Mouse (Mus musculus) 416B (cell line): ENCODE results near the gene Map1s.

ENCODE experiments used
- DNase-seq: peaks from one replicate; pipeline ENCODE4 v3.0.0; 2011; ENCODE audit warnings: low read depth

Map1s gene

GRCm38 (mm10) chr8:70898661-70899198 lies 7.0 kb upstream of the Map1s start:
- no peak for DNase-seq

- no peak for DNase-seq
These were observed 6.5 kb upstream of the Map1s start for GRCm38 (mm10) chr8:70899226-70899625.

- no peak for DNase-seq
These were observed 4.8 kb upstream of the Map1s start for GRCm38 (mm10) chr8:70900872-70901387.

GRCm38 (mm10) chr8:70902211-70902610 lies 3.5 kb upstream of the Map1s start:
- DNase-seq, result no peak

- DNase-seq, result no peak
These were observed 2.6 kb upstream of the Map1s start for GRCm38 (mm10) chr8:70903112-70903511.

GRCm38 (mm10) chr8:70903582-70903981 lies 2.1 kb upstream of the Map1s start:
- DNase-seq, result no peak

- peak; percentile 93 for DNase-seq
These were observed 1.2 kb upstream of the Map1s start for GRCm38 (mm10) chr8:70904532-70904931.

GRCm38 (mm10) chr8:70905463-70905830 lies 285 bp upstream of the Map1s start:
- no peak for DNase-seq

GRCm38 (mm10) chr8:70907518-70907917 lies 1.8 kb downstream of the Map1s start:
- DNase-seq, result no peak

GRCm38 (mm10) chr8:70911596-70911995 lies 5.9 kb downstream of the Map1s start:
- peak; percentile 26 for DNase-seq

GRCm38 (mm10) chr8:70912955-70913354 lies 7.2 kb downstream of the Map1s start:
- DNase-seq, result no peak

- no peak for DNase-seq
These were observed 7.8 kb downstream of the Map1s start for GRCm38 (mm10) chr8:70913523-70913922.

GRCm38 (mm10) chr8:70914704-70915103 lies 9.0 kb downstream of the Map1s start:
- no peak for DNase-seq

GRCm38 (mm10) chr8:70920049-70920922 lies 14.6 kb downstream of the Map1s start:
- DNase-seq, result peak; percentile 47

GRCm38 (mm10) chr8:70924151-70924550 lies 18.4 kb downstream of the Map1s start:
- no peak for DNase-seq

- DNase-seq, result no peak
These were observed 20.0 kb downstream of the Map1s start for GRCm38 (mm10) chr8:70925754-70926153.

- DNase-seq, result no peak
These were observed 20.7 kb downstream of the Map1s start for GRCm38 (mm10) chr8:70926396-70926795.

GRCm38 (mm10) chr8:70928096-70928495 lies 22.4 kb downstream of the Map1s start:
- DNase-seq, result no peak

- no peak for DNase-seq
These were observed 23.1 kb downstream of the Map1s start for GRCm38 (mm10) chr8:70928778-70929322.

- DNase-seq, result no peak
These were observed 26.0 kb downstream of the Map1s start for GRCm38 (mm10) chr8:70931731-70932130.

- DNase-seq, result no peak
These were observed 27.3 kb downstream of the Map1s start for GRCm38 (mm10) chr8:70933036-70933435.

- no peak for DNase-seq
These were observed 29.1 kb downstream of the Map1s start for GRCm38 (mm10) chr8:70934786-70935185.

- no peak for DNase-seq
These were observed 31.5 kb downstream of the Map1s start for GRCm38 (mm10) chr8:70937200-70937599.
